Mouse (Mus musculus) midbrain, embryonic 16.5 days (tissue): ENCODE data around the gene Vat1l. TPM values are rescaled to one million over a fixed set of nuclear protein-coding genes. Genes with fewer than 3 reads are reported as not detected.

Experiments
- ATAC-seq: fragments of 200-750 bp; cut with Nextera tagmentation; 2 replicates; pipeline ENCODE4 v1.8.0; 2017; ENCODE audit warnings: moderate TSS enrichment
- H3K27ac ChIP-seq: fragments of 300-500 bp; sonication (generic); 2 replicates; pipeline ENCODE4 v1.5.1; 2014; ENCODE audit warnings: mild to moderate bottlenecking, low read length, mixed read lengths
- H3K27me3 ChIP-seq: fragments of 300-500 bp; sonication (generic); 2 replicates; pipeline ENCODE4 v1.6.1; 2014; ENCODE audit warnings: low read depth, low read length, mixed read lengths; ENCODE audit not compliant: control insufficient read depth, insufficient read depth
- H3K36me3 ChIP-seq: fragments of 300-500 bp; sonication (generic); 2 replicates; pipeline ENCODE4 v1.6.1; 2014; ENCODE audit warnings: mild to moderate bottlenecking, low read length, moderate library complexity, mixed read lengths; ENCODE audit not compliant: control insufficient read depth, insufficient read depth
- H3K4me1 ChIP-seq: fragments of 300-500 bp; sonication (generic); 2 replicates; pipeline ENCODE4 v1.6.1; 2014; ENCODE audit warnings: mild to moderate bottlenecking, low read length, mixed read lengths; ENCODE audit not compliant: control insufficient read depth, insufficient read depth
- H3K4me2 ChIP-seq: fragments of 300-500 bp; sonication (generic); 2 replicates; pipeline ENCODE4 v1.6.1; 2014; ENCODE audit warnings: mild to moderate bottlenecking, low read length, mixed read lengths
- H3K4me3 ChIP-seq: fragments of 300-500 bp; sonication (generic); 2 replicates; pipeline ENCODE4 v1.5.1; 2014; ENCODE audit warnings: low read depth, mild to moderate bottlenecking, low read length, moderate library complexity, mixed read lengths
- H3K9ac ChIP-seq: fragments of 300-500 bp; sonication (generic); 2 replicates; pipeline ENCODE4 v1.6.1; 2014; ENCODE audit warnings: low read depth, low read length, mixed read lengths
- H3K9me3 ChIP-seq: fragments of 300-500 bp; sonication (generic); replicated peaks from 2 replicates; pipeline ENCODE4 v1.6.1; 2014; ENCODE audit warnings: mild to moderate bottlenecking, low read length, mixed read lengths; ENCODE audit not compliant: control insufficient read depth, poor library complexity, severe bottlenecking
- WGBS: fragments of 180-500 bp; shearing (Covaris S2); extraction: QIAGEN DNeasy Blood & Tissue Kit; methylation state at CpG from one replicate; pipeline ENCODE4 v1.1.7; 2014; 5-methylcytosine and 5-hydroxymethylcytosine counted together
- polyA plus RNA-seq: library from polyadenylated mRNA; unstranded; fragments of >200 nt; fragmentation: Nextera tagmentation; extraction: Ambion mirVana; gene quantifications from 2 replicates; pipeline ENCODE4 v1.2.1, GENCODE M21; 2015

Vat1l gene
- polyA plus RNA-seq, 1 experiment from 2014 or later: 66.6 TPM

DNA sequence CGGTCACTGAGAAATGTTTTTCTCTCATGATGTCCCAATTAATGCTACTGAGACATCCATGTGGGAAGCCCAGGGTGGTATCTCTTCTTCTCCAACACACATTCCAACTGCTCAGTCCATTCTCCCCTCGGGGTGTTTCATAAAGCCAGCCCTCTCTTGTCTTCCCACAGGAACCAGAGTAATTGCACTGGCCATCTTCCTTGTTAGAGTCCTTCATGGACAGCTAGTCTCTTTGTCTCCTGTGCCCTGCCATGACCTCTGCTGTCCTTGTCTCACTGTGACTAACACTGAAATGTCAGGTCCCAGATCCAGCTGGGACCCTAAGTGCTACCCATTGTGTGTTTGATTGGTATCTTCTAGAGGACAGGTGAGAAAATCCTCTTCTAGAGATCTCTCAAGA, 116.7 kb downstream of the Vat1l start:
- Histone ChIP-seq H3K27me3 (no peaks in the 10 kb centered on the region), H3K4me2 (no peak overlapping the region), H3K9me3 (no peaks in the 10 kb centered on the region), H3K4me3 (no peak overlapping the region), H3K27ac (no peak overlapping the region), H3K4me1 (no peaks in the 10 kb centered on the region), H3K9ac (no peak overlapping the region), H3K36me3 (peaks cover 3% of the 10 kb centered on the region; the same call in 1 of the 2 replicates)
- ATAC-seq: no peak
- 65% methylated on average over 2 of the region's 2 CpGs for WGBS

DNA sequence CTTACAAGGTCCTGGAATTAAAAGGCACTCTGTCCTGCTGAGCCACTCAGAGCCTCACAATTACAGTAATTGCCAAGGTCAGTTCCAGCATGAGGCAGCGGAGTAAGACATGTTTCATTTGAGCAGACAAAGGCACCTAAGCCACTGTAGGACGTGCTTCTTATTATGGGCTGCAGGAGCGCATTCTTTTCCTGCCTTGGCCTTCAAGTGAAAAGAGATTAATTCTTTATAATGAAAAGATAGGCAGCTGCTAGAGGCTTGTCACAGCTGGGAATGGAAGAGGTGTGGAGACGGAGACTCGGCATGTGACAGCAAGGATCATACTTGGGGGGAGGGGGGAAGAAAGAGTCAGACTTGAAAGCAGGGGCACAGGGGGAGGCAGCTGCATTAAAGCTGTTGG, 126.5 kb downstream of the Vat1l start:
- 0 out of 2 replicates have a peak, but pooled peaks cover 2% of the 10 kb centered on the region for H3K36me3 ChIP-seq
- H3K9ac ChIP-seq: no peak overlapping the region
- no peak overlapping the region for H3K4me2 ChIP-seq
- H3K27ac ChIP-seq: peak overlapping the region; percentile 76
- H3K9me3 ChIP-seq: no peaks in the 10 kb centered on the region; the same call in 1 of the 2 replicates
- peak; percentile 48; the same call in 1 of the 2 replicates for ATAC-seq
- no peaks in the 10 kb centered on the region for H3K27me3 ChIP-seq
- H3K4me3 ChIP-seq: no peak overlapping the region
- H3K4me1 ChIP-seq: peaks cover 21% of the 10 kb centered on the region
- 1% methylated on average over 5 of the region's 5 CpGs for WGBS

DNA sequence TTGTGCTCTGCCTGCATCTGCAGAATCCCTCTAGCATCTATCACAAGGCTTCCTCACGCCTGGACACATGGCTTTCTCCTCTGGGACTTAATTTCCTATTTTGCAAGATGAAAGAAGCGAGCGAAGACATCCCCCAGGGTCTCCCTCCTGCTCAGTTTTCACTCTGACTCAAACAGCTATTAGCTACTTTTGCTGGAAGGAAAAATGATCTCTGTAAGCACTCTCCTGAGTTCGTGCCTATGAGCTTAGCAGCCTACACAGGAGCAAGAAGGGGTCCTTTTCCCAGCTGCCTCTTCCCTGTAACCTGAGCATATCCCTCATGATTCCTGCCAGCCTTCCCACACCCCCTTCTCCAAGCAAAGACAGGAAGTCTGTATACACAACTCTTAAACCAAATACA, 127.5 kb downstream of the Vat1l start:
- H3K9ac ChIP-seq: 0 out of 2 replicates have a peak overlapping the region, but pooled peaks have one; percentile 4
- H3K9me3 ChIP-seq: no peaks in the 10 kb centered on the region; the same call in 1 of the 2 replicates
- no peak overlapping the region for H3K4me3 ChIP-seq
- peak overlapping the region; percentile 76 for H3K27ac ChIP-seq
- WGBS: 29% methylated on average over 4 of the region's 4 CpGs
- no peaks in the 10 kb centered on the region for H3K27me3 ChIP-seq
- peak; percentile 28; the same call in 1 of the 2 replicates for ATAC-seq
- H3K4me2 ChIP-seq: no peak overlapping the region
- peaks cover 21% of the 10 kb centered on the region for H3K4me1 ChIP-seq
- H3K36me3 ChIP-seq: 0 out of 2 replicates have a peak, but pooled peaks cover 2% of the 10 kb centered on the region

DNA sequence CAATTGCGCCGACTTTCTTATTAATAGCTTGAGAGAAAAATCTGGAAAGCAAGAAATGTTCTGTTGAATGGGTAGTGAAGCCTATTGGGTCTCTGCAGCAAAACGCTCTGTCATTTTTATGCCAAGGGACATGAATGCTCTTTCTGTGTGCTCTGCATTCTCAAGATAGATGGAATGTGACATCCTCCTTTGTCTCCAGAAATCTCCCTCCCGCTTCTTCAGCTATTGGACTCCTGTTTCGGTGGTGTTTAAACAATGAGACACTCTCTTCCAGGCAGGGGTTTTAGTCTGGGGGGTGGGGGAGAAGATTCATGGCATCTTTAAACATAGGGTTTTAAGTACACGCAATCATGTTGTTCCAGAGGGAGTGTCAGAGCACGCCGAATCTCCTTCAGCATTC, 130.3 kb downstream of the Vat1l start:
- Histone ChIP-seq H3K27ac (no peak overlapping the region), H3K4me3 (no peak overlapping the region), H3K4me2 (no peak overlapping the region), H3K4me1 (peaks cover 21% of the 10 kb centered on the region), H3K36me3 (no peaks in the 10 kb centered on the region), H3K9me3 (no peaks in the 10 kb centered on the region), H3K27me3 (no peaks in the 10 kb centered on the region), H3K9ac (no peak overlapping the region)
- WGBS: 40% methylated on average over 8 of the region's 8 CpGs
- no peak for ATAC-seq

DNA sequence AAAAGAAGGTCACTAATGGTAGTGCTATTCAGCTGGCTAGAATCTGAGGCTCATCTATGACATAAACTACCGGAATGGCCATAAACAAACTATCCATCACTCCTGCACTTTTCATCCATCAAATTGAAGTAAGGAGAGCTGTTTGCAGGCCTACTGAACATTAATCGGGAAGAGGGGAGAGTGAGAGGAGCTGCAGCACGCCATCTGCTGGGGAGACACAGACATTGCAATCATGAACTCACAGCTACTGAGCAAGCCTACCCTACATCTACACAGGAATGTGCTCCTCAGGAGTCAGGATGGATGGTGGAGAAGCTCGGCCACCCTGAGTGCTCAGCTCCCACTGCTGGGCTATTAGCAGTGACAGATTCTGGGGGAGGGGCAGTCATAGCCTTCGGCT, 136.9 kb downstream of the Vat1l start:
- no peak overlapping the region for H3K4me3 ChIP-seq
- H3K9me3 ChIP-seq: no peaks in the 10 kb centered on the region
- 75% methylated on average over 5 of the region's 5 CpGs for WGBS
- ATAC-seq: no peak
- no peaks in the 10 kb centered on the region for H3K27me3 ChIP-seq
- no peaks in the 10 kb centered on the region; the same call in 1 of the 2 replicates for H3K4me1 ChIP-seq
- no peak overlapping the region for H3K4me2 ChIP-seq
- no peak overlapping the region for H3K27ac ChIP-seq
- H3K9ac ChIP-seq: no peak overlapping the region
- peaks cover 5% of the 10 kb centered on the region; the same call in 1 of the 2 replicates for H3K36me3 ChIP-seq

DNA sequence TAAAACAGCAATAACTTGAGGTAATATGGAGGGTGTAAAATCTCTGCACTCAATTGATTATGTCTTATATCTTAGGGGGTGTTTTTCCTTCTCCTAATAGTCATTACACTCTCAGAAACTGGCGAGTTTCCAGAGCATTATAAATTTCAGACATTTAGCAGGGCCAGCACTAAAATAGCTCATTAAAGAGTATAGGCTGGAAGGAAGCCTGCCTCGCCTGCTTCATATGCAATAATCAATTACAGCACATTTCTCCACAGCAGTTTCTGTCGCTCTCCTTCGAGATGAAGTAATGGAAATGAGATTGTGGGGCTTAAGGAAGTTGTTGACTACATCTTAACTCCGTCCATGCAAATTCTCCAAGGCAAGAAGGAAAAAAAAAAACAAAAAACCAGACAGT, 139.4 kb downstream of the Vat1l start:
- Histone ChIP-seq H3K27me3 (no peaks in the 10 kb centered on the region), H3K4me1 (no peaks in the 10 kb centered on the region; the same call in 1 of the 2 replicates), H3K36me3 (peaks cover 5% of the 10 kb centered on the region; the same call in 1 of the 2 replicates), H3K27ac (no peak overlapping the region), H3K4me2 (no peak overlapping the region), H3K9me3 (no peaks in the 10 kb centered on the region), H3K4me3 (no peak overlapping the region), H3K9ac (no peak overlapping the region)
- ATAC-seq: no peak
- WGBS: 69% methylated on average over 5 of the region's 5 CpGs

DNA sequence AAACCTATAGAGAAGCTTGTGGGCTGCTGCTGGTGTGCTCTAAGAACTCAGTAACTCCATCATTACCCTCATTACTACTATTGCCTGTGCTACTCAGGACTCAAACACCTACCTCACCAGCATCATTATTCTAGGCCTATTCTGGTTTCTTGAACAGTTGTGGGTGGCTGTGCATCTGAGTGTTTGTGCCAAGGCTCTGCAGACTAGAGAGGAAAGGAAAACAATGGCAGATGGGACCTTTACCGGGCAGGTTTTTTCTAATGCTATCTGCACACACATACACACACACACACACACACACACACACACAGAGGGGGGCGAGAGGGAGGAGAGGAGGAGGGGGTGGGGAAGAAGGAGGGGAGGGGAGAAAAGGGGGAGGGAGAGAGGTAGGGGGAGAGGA, 140.6 kb downstream of the Vat1l start:
- no peak overlapping the region for H3K9ac ChIP-seq
- peaks cover 5% of the 10 kb centered on the region; the same call in 1 of the 2 replicates for H3K36me3 ChIP-seq
- ATAC-seq: no peak
- no peak overlapping the region for H3K27ac ChIP-seq
- no peak overlapping the region for H3K4me2 ChIP-seq
- H3K27me3 ChIP-seq: no peaks in the 10 kb centered on the region
- 79% methylated on average over 2 of the region's 2 CpGs for WGBS
- no peaks in the 10 kb centered on the region for H3K9me3 ChIP-seq
- H3K4me3 ChIP-seq: no peak overlapping the region
- peaks cover under 1% of the 10 kb centered on the region for H3K4me1 ChIP-seq

DNA sequence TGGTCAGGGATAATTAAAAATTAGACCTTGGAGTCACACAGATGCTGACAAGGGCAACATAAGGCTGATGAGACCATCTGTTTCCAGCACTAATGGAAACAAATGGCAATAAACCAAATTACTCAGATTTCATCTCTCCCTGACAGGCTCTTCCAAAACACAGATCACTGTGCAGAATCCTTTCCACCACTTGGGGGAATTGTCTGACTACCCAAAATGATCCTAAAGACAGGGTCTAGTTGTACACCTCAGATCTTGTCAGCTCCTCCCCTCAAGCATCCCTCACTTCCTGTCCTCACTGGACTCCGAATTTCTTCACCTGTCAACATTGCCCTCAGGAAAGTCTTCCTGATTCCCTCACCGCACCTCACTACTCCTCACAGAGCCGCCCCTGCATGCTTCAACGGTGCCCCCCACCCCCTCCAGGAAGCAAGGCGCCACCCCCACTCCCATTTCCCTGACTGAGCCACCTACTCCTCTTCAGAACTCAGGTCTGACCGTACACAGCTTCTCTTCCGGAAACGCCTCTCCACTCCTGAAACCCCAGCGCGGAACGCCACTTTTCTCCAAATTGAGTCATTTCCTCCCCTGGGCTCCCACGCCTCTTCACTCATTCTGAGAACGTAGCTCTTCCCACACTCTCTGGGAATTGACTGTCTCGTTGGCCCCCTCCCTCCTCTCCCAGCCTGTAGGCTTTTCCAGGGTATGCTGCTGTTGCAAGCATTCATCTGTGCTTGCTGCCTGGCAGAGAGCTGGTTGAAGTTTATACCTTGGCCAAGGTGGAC, 146.4 kb downstream of the Vat1l start:
- ATAC-seq: no peak
- Histone ChIP-seq H3K27ac (no peak overlapping the region), H3K4me2 (no peak overlapping the region)

DNA sequence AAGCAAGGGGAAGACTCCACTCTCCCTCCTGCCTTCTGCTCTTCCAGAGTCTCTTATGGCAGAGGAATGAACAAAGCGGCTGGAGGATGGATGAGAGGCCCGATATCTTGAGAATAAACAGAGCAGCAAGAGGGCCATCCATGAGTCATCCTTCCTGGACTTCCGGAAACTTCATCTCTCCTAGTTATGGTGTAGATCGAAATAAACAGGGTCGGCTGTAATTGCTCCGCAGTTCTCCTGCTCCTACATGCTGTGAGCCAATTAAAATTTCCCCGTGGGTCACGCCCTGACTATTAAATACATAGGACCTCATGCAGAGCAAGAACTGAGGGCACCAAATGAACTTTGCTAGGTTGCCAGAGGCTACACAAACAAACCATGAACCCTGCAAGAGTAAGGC, 155.1 kb downstream of the Vat1l start:
- WGBS: 59% methylated on average over 8 of the region's 8 CpGs
- ATAC-seq: no peak
- Histone ChIP-seq H3K36me3 (no peaks in the 10 kb centered on the region), H3K9me3 (no peaks in the 10 kb centered on the region; the same call in 1 of the 2 replicates), H3K27me3 (no peaks in the 10 kb centered on the region), H3K4me1 (no peaks in the 10 kb centered on the region), H3K27ac (no peak overlapping the region), H3K4me3 (no peak overlapping the region), H3K4me2 (no peak overlapping the region), H3K9ac (no peak overlapping the region)

More for the DNA sequence above, 146.4 kb downstream of the Vat1l start:
- Histone ChIP-seq H3K9ac (no peak overlapping the region), H3K36me3 (no peaks in the 10 kb centered on the region), H3K4me3 (no peak overlapping the region), H3K4me1 (peaks cover 10% of the 10 kb centered on the region), H3K9me3 (no peaks in the 10 kb centered on the region), H3K27me3 (no peaks in the 10 kb centered on the region)
- WGBS: 62% methylated on average over 14 of the region's 14 CpGs
